Mouse (Mus musculus): ENCODE results near the gene Rpl18. TPM values are rescaled to one million over a fixed set of nuclear protein-coding genes. Genes with fewer than 3 reads are reported as not detected.

The Rpl18 gene
- polyA plus RNA-seq, 1 experiment from 2014 or later = 1,005 TPM

DNA sequence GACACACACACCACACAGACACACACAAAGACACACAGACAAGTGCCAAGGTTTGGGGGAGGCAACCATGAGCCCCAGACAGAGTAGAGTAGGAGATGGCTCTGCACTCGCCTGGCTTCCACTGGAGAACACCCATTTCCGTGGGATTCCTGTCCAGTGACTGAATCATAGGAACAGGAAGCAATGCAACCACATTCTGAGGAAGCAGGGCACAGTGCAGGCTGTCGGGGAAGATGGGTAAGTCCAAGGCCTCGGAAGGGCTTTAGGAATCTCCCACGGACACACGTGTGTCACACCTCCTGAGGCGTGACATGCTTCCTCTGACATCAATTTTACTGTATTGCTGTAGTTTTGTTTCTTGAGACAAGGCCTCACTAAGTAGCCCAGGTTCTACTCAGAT, 32.9 kb downstream of the Rpl18 start:
- ATAC-seq (ENCODE audit: low read depth) = no peak
- Histone ChIP-seq H3K36me3 (ENCODE audit: control insufficient read depth, insufficient read depth, low read length) (no peaks in the 10 kb centered on the region), H3K9ac (ENCODE audit: low read length) (no peak overlapping the region), H3K9me3 (ENCODE audit: control insufficient read depth, low read length) (no peaks in the 10 kb centered on the region), H3K4me1 (replicated peaks; ENCODE audit: control insufficient read depth, insufficient read depth, low read length) (peaks cover 3% of the 10 kb centered on the region; the same call in 1 of the 2 replicates), H3K4me3 (ENCODE audit: low read length) (no peak overlapping the region), H3K27me3 (ENCODE audit: control insufficient read depth, insufficient read depth, low read depth, low read length) (no peaks in the 10 kb centered on the region), H3K4me2 (ENCODE audit: low read depth, low read length) (no peak overlapping the region), H3K27ac (ENCODE audit: low read length) (no peak overlapping the region)
- 67% methylated on average over 7 of the region's 7 CpGs for WGBS

- 0 out of 2 replicates have a peak, but pooled peaks cover 2% of the 10 kb centered on the region for H3K9me3 ChIP-seq (ENCODE audit: control insufficient read depth, low read length)
- peaks cover 3% of the 10 kb centered on the region; the same call in 1 of the 2 replicates for H3K4me1 ChIP-seq (replicated peaks; ENCODE audit: control insufficient read depth, insufficient read depth, low read length)
- WGBS = 26% methylated on average over 9 of the region's 10 CpGs
- H3K4me3 ChIP-seq (ENCODE audit: low read length) = no peak overlapping the region
- ATAC-seq (ENCODE audit: low read depth) = 0 out of 2 replicates have a peak, but pooled peaks have one; percentile 36
- H3K4me2 ChIP-seq (ENCODE audit: low read depth, low read length) = no peak overlapping the region
- no peak overlapping the region for H3K9ac ChIP-seq (ENCODE audit: low read length)
- H3K27ac ChIP-seq (ENCODE audit: low read length) = no peak overlapping the region
- H3K36me3 ChIP-seq (ENCODE audit: control insufficient read depth, insufficient read depth, low read length) = no peaks in the 10 kb centered on the region
- H3K27me3 ChIP-seq (ENCODE audit: control insufficient read depth, insufficient read depth, low read depth, low read length) = no peaks in the 10 kb centered on the region
Observed at GRCm38 (mm10) chr7:45749401-45749800, 34.1 kb downstream of the Rpl18 start.

GRCm38 (mm10) chr7:45750162-45750561, 34.9 kb downstream of the Rpl18 start:
- no peak overlapping the region for H3K4me2 ChIP-seq (ENCODE audit: low read depth, low read length)
- ATAC-seq (ENCODE audit: low read depth) = no peak
- no peak overlapping the region for H3K9ac ChIP-seq (ENCODE audit: low read length)
- no peak overlapping the region for H3K27ac ChIP-seq (ENCODE audit: low read length)
- no peaks in the 10 kb centered on the region for H3K27me3 ChIP-seq (ENCODE audit: control insufficient read depth, insufficient read depth, low read depth, low read length)
- 52% methylated on average over 9 of the region's 9 CpGs for WGBS
- no peak overlapping the region for H3K4me3 ChIP-seq (ENCODE audit: low read length)
- H3K36me3 ChIP-seq (ENCODE audit: control insufficient read depth, insufficient read depth, low read length) = no peaks in the 10 kb centered on the region
- H3K9me3 ChIP-seq (ENCODE audit: control insufficient read depth, low read length) = 0 out of 2 replicates have a peak, but pooled peaks cover 2% of the 10 kb centered on the region
- H3K4me1 ChIP-seq (replicated peaks; ENCODE audit: control insufficient read depth, insufficient read depth, low read length) = peaks cover 3% of the 10 kb centered on the region; the same call in 1 of the 2 replicates

GRCm38 (mm10) chr7:45755703-45756102, 40.4 kb downstream of the Rpl18 start:
- ATAC-seq (ENCODE audit: low read depth) = no peak
- Histone ChIP-seq H3K27ac (ENCODE audit: low read length) (no peak overlapping the region), H3K4me1 (replicated peaks; ENCODE audit: control insufficient read depth, insufficient read depth, low read length) (peaks cover 6% of the 10 kb centered on the region; the same call in 1 of the 2 replicates), H3K9me3 (ENCODE audit: control insufficient read depth, low read length) (0 out of 2 replicates have a peak, but pooled peaks cover 2% of the 10 kb centered on the region), H3K27me3 (ENCODE audit: control insufficient read depth, insufficient read depth, low read depth, low read length) (peaks cover 17% of the 10 kb centered on the region), H3K4me3 (ENCODE audit: low read length) (no peak overlapping the region), H3K4me2 (ENCODE audit: low read depth, low read length) (no peak overlapping the region), H3K9ac (ENCODE audit: low read length) (no peak overlapping the region), H3K36me3 (ENCODE audit: control insufficient read depth, insufficient read depth, low read length) (no peaks in the 10 kb centered on the region)
- WGBS = 51% methylated on average over 6 of the region's 6 CpGs

- peak; percentile 94 for ATAC-seq (ENCODE audit: low read depth)
- no peaks in the 10 kb centered on the region for H3K9me3 ChIP-seq (ENCODE audit: control insufficient read depth, low read length)
- no peaks in the 10 kb centered on the region for H3K36me3 ChIP-seq (ENCODE audit: control insufficient read depth, insufficient read depth, low read length)
- peaks cover 6% of the 10 kb centered on the region; the same call in 1 of the 2 replicates for H3K4me1 ChIP-seq (replicated peaks; ENCODE audit: control insufficient read depth, insufficient read depth, low read length)
- 7% methylated on average over 27 of the region's 27 CpGs for WGBS
- H3K4me2 ChIP-seq (ENCODE audit: low read depth, low read length) = peak overlapping the region; percentile 49
- peak overlapping the region; percentile 29 for H3K4me3 ChIP-seq (ENCODE audit: low read length)
- H3K27me3 ChIP-seq (ENCODE audit: control insufficient read depth, insufficient read depth, low read depth, low read length) = peaks cover 17% of the 10 kb centered on the region
- peak overlapping the region; percentile 6; the same call in 1 of the 2 replicates for H3K27ac ChIP-seq (ENCODE audit: low read length)
- H3K9ac ChIP-seq (ENCODE audit: low read length) = peak overlapping the region; percentile 5; the same call in 1 of the 2 replicates
Observed at GRCm38 (mm10) chr7:45759400-45759799, 44.1 kb downstream of the Rpl18 start.

- no peak overlapping the region for H3K9ac ChIP-seq (ENCODE audit: low read length)
- no peak overlapping the region for H3K27ac ChIP-seq (ENCODE audit: low read length)
- H3K27me3 ChIP-seq (ENCODE audit: control insufficient read depth, insufficient read depth, low read depth, low read length) = peaks cover 17% of the 10 kb centered on the region
- 54% methylated on average over 5 of the region's 5 CpGs for WGBS
- ATAC-seq (ENCODE audit: low read depth) = no peak
- no peaks in the 10 kb centered on the region for H3K36me3 ChIP-seq (ENCODE audit: control insufficient read depth, insufficient read depth, low read length)
- peaks cover 6% of the 10 kb centered on the region; the same call in 1 of the 2 replicates for H3K4me1 ChIP-seq (replicated peaks; ENCODE audit: control insufficient read depth, insufficient read depth, low read length)
- H3K4me2 ChIP-seq (ENCODE audit: low read depth, low read length) = no peak overlapping the region
- H3K9me3 ChIP-seq (ENCODE audit: control insufficient read depth, low read length) = no peaks in the 10 kb centered on the region
- no peak overlapping the region for H3K4me3 ChIP-seq (ENCODE audit: low read length)
Observed at GRCm38 (mm10) chr7:45760151-45760550, 44.9 kb downstream of the Rpl18 start.

DNA sequence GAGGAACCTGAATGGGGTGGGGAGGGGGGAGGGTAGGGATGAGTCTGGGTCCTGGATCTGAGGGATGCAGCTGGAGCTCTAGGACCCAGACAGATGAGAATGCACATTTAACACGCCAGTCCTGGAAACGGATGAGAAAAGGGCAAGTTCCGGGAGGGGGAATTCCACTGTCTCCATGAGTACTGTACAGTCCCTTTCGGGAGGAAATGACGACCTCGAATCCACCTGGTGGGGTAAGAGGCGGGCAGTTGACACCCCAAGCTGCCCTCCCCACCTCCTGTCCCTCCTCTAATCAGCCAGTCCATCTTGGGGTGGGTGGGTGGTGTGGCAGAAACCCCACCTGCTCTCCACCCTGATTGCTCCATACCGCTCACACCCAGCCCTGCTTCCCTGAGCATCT, 50.7 kb downstream of the Rpl18 start:
- H3K4me1 ChIP-seq (replicated peaks; ENCODE audit: control insufficient read depth, insufficient read depth, low read length) = 0 out of 2 replicates have a peak, but pooled peaks cover 5% of the 10 kb centered on the region
- H3K36me3 ChIP-seq (ENCODE audit: control insufficient read depth, insufficient read depth, low read length) = no peaks in the 10 kb centered on the region
- no peaks in the 10 kb centered on the region for H3K27me3 ChIP-seq (ENCODE audit: control insufficient read depth, insufficient read depth, low read depth, low read length)
- no peak overlapping the region for H3K4me2 ChIP-seq (ENCODE audit: low read depth, low read length)
- H3K9me3 ChIP-seq (ENCODE audit: control insufficient read depth, low read length) = no peaks in the 10 kb centered on the region
- no peak overlapping the region for H3K27ac ChIP-seq (ENCODE audit: low read length)
- 42% methylated on average over 8 of the region's 8 CpGs for WGBS
- ATAC-seq (ENCODE audit: low read depth) = 0 out of 2 replicates have a peak, but pooled peaks have one; percentile 26
- no peak overlapping the region for H3K9ac ChIP-seq (ENCODE audit: low read length)
- no peak overlapping the region for H3K4me3 ChIP-seq (ENCODE audit: low read length)

GRCm38 (mm10) chr7:45766764-45767163, 51.5 kb downstream of the Rpl18 start:
- peak; percentile 83 for ATAC-seq (ENCODE audit: low read depth)
- Histone ChIP-seq H3K9me3 (ENCODE audit: control insufficient read depth, low read length) (no peaks in the 10 kb centered on the region), H3K27me3 (ENCODE audit: control insufficient read depth, insufficient read depth, low read depth, low read length) (no peaks in the 10 kb centered on the region), H3K27ac (ENCODE audit: low read length) (no peak overlapping the region), H3K9ac (ENCODE audit: low read length) (no peak overlapping the region), H3K4me1 (replicated peaks; ENCODE audit: control insufficient read depth, insufficient read depth, low read length) (0 out of 2 replicates have a peak, but pooled peaks cover 5% of the 10 kb centered on the region), H3K4me2 (ENCODE audit: low read depth, low read length) (0 out of 2 replicates have a peak overlapping the region, but pooled peaks have one; percentile 25), H3K36me3 (ENCODE audit: control insufficient read depth, insufficient read depth, low read length) (no peaks in the 10 kb centered on the region), H3K4me3 (ENCODE audit: low read length) (no peak overlapping the region)
- WGBS = 23% methylated on average over 7 of the region's 8 CpGs

- Histone ChIP-seq H3K4me2 (ENCODE audit: low read depth, low read length) (no peak overlapping the region), H3K9ac (ENCODE audit: low read length) (no peak overlapping the region), H3K27ac (ENCODE audit: low read length) (no peak overlapping the region; the same call in 1 of the 2 replicates), H3K9me3 (ENCODE audit: control insufficient read depth, low read length) (no peaks in the 10 kb centered on the region), H3K27me3 (ENCODE audit: control insufficient read depth, insufficient read depth, low read depth, low read length) (no peaks in the 10 kb centered on the region), H3K4me3 (ENCODE audit: low read length) (no peak overlapping the region), H3K4me1 (replicated peaks; ENCODE audit: control insufficient read depth, insufficient read depth, low read length) (0 out of 2 replicates have a peak, but pooled peaks cover 5% of the 10 kb centered on the region), H3K36me3 (ENCODE audit: control insufficient read depth, insufficient read depth, low read length) (no peaks in the 10 kb centered on the region)
- WGBS = 86% methylated on average over 6 of the region's 6 CpGs
- no peak for ATAC-seq (ENCODE audit: low read depth)
Observed at GRCm38 (mm10) chr7:45767500-45767899, 52.2 kb downstream of the Rpl18 start.
